Mouse (Mus musculus): ENCODE results near the gene Golga2.

DNA sequence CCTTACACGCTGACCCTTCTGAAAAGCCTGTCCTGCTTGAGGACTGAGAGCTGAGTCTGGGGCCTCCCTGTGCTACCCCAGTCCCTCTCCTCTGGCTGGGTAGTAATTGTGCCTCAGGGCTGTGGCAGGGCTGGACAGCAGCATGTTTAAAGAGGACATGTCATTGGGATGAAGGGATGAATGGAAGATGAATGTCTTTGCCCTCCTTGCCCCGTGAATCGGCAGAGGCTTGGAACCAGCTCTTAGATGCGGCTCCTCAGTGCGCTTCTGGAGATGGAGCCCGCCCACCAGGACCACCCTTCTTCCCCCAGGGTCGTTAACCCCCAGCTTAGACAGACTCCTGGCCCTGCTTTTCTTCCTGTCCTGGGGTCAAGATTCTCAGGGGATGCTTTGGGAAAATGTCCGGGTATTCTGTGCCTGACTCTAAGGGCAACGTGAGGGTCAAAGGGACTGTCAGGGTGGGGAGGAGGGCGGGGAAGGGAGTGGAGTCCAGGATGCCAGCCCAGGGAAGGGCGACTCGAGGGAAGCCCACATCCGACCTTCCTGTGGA lies 41.8 kb downstream of the Golga2 start:
- no peak for TF ChIP-seq CTCF (IDR thresholded peaks at IDR 0.05; ENCODE audit: low read depth)
- TF ChIP-seq EP300 (IDR thresholded peaks at IDR 0.05; ENCODE audit: low read depth) = no peak

Measured in liver, embryonic 14.5 days (tissue).